Mouse (Mus musculus) hindbrain, embryonic 16.5 days (tissue): ENCODE measurements around the gene Rasgef1b. TPM values are rescaled to one million over a fixed set of nuclear protein-coding genes. Genes with fewer than 3 reads are reported as not detected.

Experiments
- ATAC-seq: fragments of 200-750 bp; cut with Nextera tagmentation; 2 replicates; pipeline ENCODE4 v1.8.0; 2017; ENCODE audit warnings: moderate TSS enrichment, moderate library complexity
- H3K27ac ChIP-seq: fragments of 300-500 bp; sonication (generic); 2 replicates; pipeline ENCODE4 v1.5.1; 2014; ENCODE audit warnings: low read depth, mild to moderate bottlenecking, control low read depth, low read length, moderate library complexity
- H3K27me3 ChIP-seq: fragments of 300-500 bp; sonication (generic); replicated peaks from 2 replicates; pipeline ENCODE4 v1.6.1; 2014; ENCODE audit warnings: low read length; ENCODE audit not compliant: control insufficient read depth, insufficient read depth
- H3K36me3 ChIP-seq: fragments of 300-500 bp; sonication (generic); 2 replicates; pipeline ENCODE4 v1.6.1; 2014; ENCODE audit warnings: mild to moderate bottlenecking, low read length, moderate library complexity, mixed read lengths; ENCODE audit not compliant: control insufficient read depth, insufficient read depth
- H3K4me1 ChIP-seq: fragments of 300-500 bp; sonication (generic); 2 replicates; pipeline ENCODE4 v1.6.1; 2014; ENCODE audit warnings: low read depth, low read length; ENCODE audit not compliant: control insufficient read depth, insufficient read depth
- H3K4me2 ChIP-seq: fragments of 300-500 bp; sonication (generic); 2 replicates; pipeline ENCODE4 v1.6.1; 2014; ENCODE audit warnings: mild to moderate bottlenecking, low read length, control low read depth, moderate library complexity
- H3K4me3 ChIP-seq: fragments of 300-500 bp; sonication (generic); 2 replicates; pipeline ENCODE4 v1.5.1; 2014; ENCODE audit warnings: mild to moderate bottlenecking, low read length, control low read depth, moderate library complexity
- H3K9ac ChIP-seq: fragments of 300-500 bp; sonication (generic); 2 replicates; pipeline ENCODE4 v1.6.1; 2014; ENCODE audit warnings: low read depth, mild to moderate bottlenecking, control low read depth, low read length, moderate library complexity
- H3K9me3 ChIP-seq: fragments of 300-500 bp; sonication (generic); 2 replicates; pipeline ENCODE4 v1.6.1; 2014; ENCODE audit warnings: mild to moderate bottlenecking, low read length, moderate library complexity; ENCODE audit not compliant: control insufficient read depth
- WGBS: fragments of 180-500 bp; shearing (Covaris S2); extraction: QIAGEN DNeasy Blood & Tissue Kit; methylation state at CpG from one replicate; pipeline ENCODE4 v1.1.7; 2014; 5-methylcytosine and 5-hydroxymethylcytosine counted together
- polyA plus RNA-seq: library from polyadenylated mRNA; unstranded; fragments of >200 nt; fragmentation: Nextera tagmentation; extraction: Ambion mirVana; gene quantifications from 2 replicates; pipeline ENCODE4 v1.2.1, GENCODE M21; 2015

The Rasgef1b gene
- polyA plus RNA-seq, 1 experiment from 2014 or later, result 43.5 TPM

DNA sequence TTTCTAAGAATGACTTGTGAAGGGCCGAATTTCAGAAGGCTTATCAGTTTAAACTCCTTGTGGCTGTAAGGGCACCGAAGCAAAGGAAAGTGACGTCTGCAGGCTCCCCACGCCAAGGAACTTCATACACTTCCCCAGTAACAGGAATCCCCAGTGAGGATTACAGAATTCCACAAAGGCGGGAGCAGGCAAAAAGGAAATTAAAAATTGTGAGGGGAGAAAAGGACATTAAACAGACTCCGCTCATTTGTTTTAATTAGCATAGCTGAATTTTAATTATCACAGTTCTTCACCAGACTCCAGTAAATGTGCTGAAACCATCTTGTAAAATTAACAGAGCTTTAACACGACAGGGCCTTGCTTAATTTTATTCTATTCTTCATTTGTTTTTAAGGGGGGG lies 17.2 kb upstream of the Rasgef1b start:
- no peak for ATAC-seq
- Histone ChIP-seq H3K9ac (no peak overlapping the region), H3K27ac (no peak overlapping the region), H3K4me3 (no peak overlapping the region), H3K36me3 (no peaks in the 10 kb centered on the region), H3K4me2 (no peak overlapping the region), H3K9me3 (no peaks in the 10 kb centered on the region), H3K4me1 (peaks cover 2% of the 10 kb centered on the region; the same call in 1 of the 2 replicates), H3K27me3 (no peaks in the 10 kb centered on the region)
- 45% methylated on average over 7 of the region's 7 CpGs for WGBS

DNA sequence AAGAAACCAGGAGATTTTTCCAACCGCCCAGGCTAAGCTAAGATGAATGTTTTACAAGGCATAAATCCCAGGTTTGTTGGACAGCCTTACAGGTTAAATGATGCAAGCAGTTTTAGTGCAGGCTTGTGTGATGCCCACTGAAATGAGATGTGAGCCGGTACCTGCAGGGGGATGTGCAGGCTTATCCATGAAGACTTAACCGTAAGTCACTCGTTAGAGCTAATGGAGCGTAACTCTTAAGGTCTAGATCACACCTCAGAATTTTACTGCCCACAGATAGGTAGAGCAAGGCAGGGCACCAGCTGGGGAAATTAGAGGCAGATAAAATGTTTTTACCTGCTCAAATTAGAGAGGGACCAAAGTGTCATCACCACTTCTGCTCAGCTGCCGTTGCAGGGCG lies 14.0 kb upstream of the Rasgef1b start:
- no peak for ATAC-seq
- H3K4me3 ChIP-seq, result no peak overlapping the region
- WGBS, result 79% methylated on average over 7 of the region's 7 CpGs
- H3K4me2 ChIP-seq, result no peak overlapping the region
- H3K36me3 ChIP-seq, result no peaks in the 10 kb centered on the region
- H3K9ac ChIP-seq, result no peak overlapping the region
- no peaks in the 10 kb centered on the region for H3K27me3 ChIP-seq
- H3K4me1 ChIP-seq, result peaks cover 6% of the 10 kb centered on the region; the same call in 1 of the 2 replicates
- no peak overlapping the region for H3K27ac ChIP-seq
- no peaks in the 10 kb centered on the region for H3K9me3 ChIP-seq

DNA sequence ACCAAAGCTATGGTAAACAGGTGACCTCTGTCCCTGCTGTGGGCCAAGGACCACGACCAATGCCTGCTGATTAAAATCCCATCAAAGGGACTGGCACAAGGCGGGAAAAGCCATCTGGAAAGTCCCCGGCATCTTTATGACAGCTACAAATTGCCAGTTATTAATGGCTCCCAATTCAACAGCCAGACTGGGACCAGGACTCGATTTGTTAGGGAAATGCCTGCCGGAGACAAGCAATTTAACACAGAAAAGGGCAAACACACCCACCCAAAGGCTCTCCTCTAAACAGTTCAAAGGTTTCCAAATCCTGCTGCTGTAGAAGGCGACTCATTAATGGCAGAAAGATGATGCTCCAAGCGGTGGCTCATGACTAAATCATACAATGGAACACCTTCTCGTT lies 13.2 kb upstream of the Rasgef1b start:
- Histone ChIP-seq H3K36me3 (no peaks in the 10 kb centered on the region), H3K27me3 (no peaks in the 10 kb centered on the region), H3K4me1 (peaks cover 6% of the 10 kb centered on the region; the same call in 1 of the 2 replicates), H3K4me2 (no peak overlapping the region), H3K27ac (no peak overlapping the region), H3K4me3 (no peak overlapping the region), H3K9me3 (no peaks in the 10 kb centered on the region), H3K9ac (no peak overlapping the region)
- no peak for ATAC-seq
- WGBS, result 25% methylated on average over 8 of the region's 8 CpGs

DNA sequence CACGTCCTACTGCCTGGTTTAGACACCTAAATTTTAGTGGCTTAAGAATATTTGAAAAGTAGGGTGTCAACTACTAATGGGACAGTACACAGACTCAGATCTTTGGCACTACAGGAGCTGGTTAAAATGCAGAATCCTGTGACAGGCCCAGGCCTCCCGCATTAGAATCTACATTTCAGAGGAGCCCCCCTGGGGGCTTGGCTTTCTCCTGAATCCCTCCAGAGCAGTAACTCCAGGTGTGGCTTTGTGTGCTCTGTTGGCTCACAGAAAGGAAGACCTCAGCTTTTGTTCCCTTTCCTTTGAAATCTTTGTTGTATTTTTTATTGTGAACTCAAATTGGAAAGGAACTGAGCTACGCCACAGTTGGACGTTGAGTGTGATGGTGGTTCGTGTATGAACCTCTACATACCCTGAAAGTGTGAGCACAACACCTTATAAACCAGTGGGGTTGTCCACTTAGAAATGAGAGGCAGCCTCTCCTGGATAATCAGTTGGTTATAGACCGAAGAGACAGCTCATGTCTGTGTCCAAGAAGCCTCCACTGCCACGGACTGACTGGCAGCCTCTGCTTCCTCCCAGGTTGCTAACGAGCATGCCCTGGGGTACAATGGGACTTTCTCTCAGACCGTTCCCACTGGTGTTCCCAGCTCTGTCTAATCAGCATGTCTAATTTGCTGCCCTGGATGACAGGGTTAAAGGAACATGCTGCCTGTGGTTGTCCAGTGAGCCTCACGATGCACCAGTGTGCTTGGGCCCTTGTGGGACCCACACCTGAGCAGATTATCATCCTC lies 9.3 kb upstream of the Rasgef1b start:
- peaks cover 4% of the 10 kb centered on the region; the same call in 1 of the 2 replicates for H3K4me1 ChIP-seq
- no peaks in the 10 kb centered on the region for H3K27me3 ChIP-seq
- ATAC-seq, result no peak
- WGBS, result 25% methylated on average over 10 of the region's 10 CpGs
- no peak overlapping the region for H3K9ac ChIP-seq
- no peaks in the 10 kb centered on the region for H3K36me3 ChIP-seq
- H3K9me3 ChIP-seq, result no peaks in the 10 kb centered on the region
- H3K27ac ChIP-seq, result no peak overlapping the region
- no peak overlapping the region for H3K4me3 ChIP-seq
- H3K4me2 ChIP-seq, result no peak overlapping the region

DNA sequence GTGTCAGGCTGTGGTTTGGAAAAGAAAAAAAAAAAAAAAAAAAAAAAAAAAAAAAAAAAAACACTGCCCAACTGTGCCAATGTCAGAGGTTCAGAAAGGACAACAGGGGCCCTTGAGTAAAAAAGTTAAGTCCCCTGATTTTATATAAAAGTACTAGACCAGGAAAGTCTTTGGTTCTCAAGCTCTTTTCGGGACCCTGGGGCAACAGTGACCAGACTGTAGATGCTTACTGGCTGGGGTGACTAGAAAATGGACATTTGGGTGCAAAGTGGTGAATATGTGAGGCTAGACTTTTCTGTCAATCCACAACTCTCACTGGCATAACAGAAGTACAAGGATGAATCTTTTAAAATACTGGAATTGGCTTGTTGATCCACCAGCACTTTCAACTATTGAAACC lies 1.1 kb upstream of the Rasgef1b start:
- Histone ChIP-seq H3K4me1 (peaks cover 7% of the 10 kb centered on the region), H3K4me2 (peak overlapping the region; percentile 83), H3K27me3 (peaks cover 5% of the 10 kb centered on the region), H3K9me3 (no peaks in the 10 kb centered on the region), H3K27ac (no peak overlapping the region), H3K4me3 (no peak overlapping the region), H3K9ac (no peak overlapping the region), H3K36me3 (no peaks in the 10 kb centered on the region)
- 88% methylated on average over 1 of the region's 1 CpGs for WGBS
- no peak for ATAC-seq

DNA sequence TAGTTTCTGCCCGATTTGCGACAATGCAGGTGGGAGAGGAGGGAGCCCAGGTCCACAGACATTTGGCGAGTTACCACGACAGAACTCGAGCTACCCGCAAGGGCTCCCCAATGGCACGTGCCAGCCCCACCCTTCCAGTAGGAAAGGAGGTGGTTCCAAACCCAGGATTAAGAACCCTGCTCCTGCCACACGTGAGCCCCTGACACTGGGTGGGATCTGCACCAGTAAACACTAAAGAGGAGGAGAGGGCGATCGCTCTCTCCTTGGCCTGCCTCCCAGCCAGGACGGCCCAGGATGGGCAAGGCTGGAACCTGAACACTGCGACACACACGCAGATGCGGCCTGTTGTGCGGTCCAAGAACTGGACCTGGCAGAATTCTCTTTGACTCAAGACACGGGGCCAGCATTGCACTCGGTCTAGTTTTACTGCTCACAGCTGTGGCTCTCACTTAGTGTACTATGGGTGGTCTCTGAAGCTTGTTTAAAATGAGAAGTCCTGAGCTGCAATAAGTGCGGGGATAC lies 557 bp upstream of the Rasgef1b start:
- Histone ChIP-seq H3K27me3 (peaks cover 5% of the 10 kb centered on the region), H3K4me3 (peak overlapping the region; percentile 63), H3K4me1 (peaks cover 7% of the 10 kb centered on the region), H3K27ac (peak overlapping the region; percentile 79; the same call in 1 of the 2 replicates), H3K4me2 (peak overlapping the region; percentile 83), H3K36me3 (no peaks in the 10 kb centered on the region), H3K9me3 (no peaks in the 10 kb centered on the region), H3K9ac (peak overlapping the region; percentile 61)
- ATAC-seq, result peak; percentile 78
- under 1% methylated on average over 18 of the region's 18 CpGs for WGBS

DNA sequence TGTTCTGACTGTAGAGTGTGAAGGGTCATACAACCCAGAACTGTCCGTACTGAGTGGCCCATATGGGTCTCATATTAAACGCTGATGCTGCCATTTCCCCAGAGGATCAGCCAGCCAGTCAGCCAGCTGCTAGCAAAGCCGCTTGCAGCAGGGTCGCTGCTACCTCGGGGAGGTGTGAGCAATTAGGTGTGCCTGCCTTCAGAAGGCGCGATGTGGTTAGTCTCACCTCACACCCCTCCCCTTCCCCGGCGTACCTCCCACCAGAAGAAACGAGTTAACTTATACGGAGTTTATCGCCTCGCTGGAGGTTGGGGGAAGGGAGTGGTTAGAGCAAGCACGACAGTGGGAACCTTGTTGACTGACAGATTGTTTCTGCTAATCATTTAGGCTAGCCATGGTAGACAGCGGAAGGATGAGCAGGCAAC lies 826 bp downstream of the Rasgef1b start:
- Histone ChIP-seq H3K4me2 (peak overlapping the region; percentile 83), H3K9me3 (no peaks in the 10 kb centered on the region), H3K27ac (peak overlapping the region; percentile 32; the same call in 1 of the 2 replicates), H3K9ac (peak overlapping the region; percentile 78), H3K27me3 (peaks cover 5% of the 10 kb centered on the region), H3K36me3 (no peaks in the 10 kb centered on the region), H3K4me3 (peak overlapping the region; percentile 63), H3K4me1 (peaks cover 7% of the 10 kb centered on the region)
- whole genome bisulfite sequencing, result under 1% methylated on average over 14 of the region's 15 CpGs
- ATAC-seq, result peak; percentile 34; the same call in 1 of the 2 replicates

DNA sequence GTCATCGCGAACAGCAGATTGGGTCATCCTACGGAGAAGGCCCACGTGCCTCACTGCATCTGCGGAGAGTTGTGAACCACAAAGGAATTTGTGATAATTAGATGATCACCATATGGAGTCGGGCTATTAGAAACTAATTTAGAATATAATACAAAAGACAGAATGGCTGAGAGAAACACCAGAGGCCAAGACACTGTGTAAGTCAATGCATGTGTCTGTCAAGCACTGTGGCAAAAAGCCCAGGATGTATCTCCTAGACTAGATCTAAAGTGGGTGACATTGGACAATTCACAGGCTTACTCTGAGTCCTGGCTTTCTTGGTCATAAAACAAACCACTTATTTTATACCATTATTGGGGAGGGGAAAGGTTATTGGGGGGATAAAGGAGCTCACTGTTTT lies 4.9 kb downstream of the Rasgef1b start:
- H3K27me3 ChIP-seq, result no peaks in the 10 kb centered on the region; the same call in 1 of the 2 replicates
- no peaks in the 10 kb centered on the region for H3K9me3 ChIP-seq
- H3K4me3 ChIP-seq, result no peak overlapping the region
- H3K4me2 ChIP-seq, result no peak overlapping the region
- H3K27ac ChIP-seq, result no peak overlapping the region
- WGBS, result 46% methylated on average over 6 of the region's 6 CpGs
- H3K9ac ChIP-seq, result no peak overlapping the region
- no peaks in the 10 kb centered on the region for H3K36me3 ChIP-seq
- H3K4me1 ChIP-seq, result peaks cover 3% of the 10 kb centered on the region
- no peak for ATAC-seq

DNA sequence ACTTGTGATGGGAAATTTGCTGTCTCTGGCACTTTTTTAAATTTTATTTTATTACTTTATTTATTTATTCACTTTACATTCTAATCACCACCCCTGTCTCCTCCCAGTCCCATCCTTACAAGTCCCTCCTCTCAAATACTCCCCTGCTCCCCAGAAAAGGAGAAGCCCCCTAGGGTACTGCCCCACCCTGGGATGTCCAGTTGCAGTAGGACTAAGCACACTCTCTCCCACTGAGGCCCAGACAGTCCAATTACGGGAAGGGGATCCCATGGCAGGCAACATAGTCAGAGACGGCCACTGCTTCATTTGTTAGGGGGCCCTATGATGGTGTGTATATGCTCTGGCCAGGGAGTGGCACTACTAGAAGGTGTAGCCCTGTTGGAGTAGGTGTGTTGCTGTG lies 6.6 kb downstream of the Rasgef1b start:
- Histone ChIP-seq H3K4me2 (no peak overlapping the region), H3K4me3 (no peak overlapping the region), H3K9ac (no peak overlapping the region), H3K4me1 (peaks cover 2% of the 10 kb centered on the region; the same call in 1 of the 2 replicates), H3K36me3 (no peaks in the 10 kb centered on the region), H3K9me3 (no peaks in the 10 kb centered on the region), H3K27ac (no peak overlapping the region), H3K27me3 (no peaks in the 10 kb centered on the region; the same call in 1 of the 2 replicates)
- ATAC-seq, result no peak
- 80% methylated on average over 2 of the region's 2 CpGs for WGBS
